Mouse (Mus musculus): ENCODE data around the gene Tppp.
"Not testable (repeated sequence)": the region's sequence is repeated elsewhere in the genome, so short reads cannot be mapped to it uniquely, and the experiment has no call there.

The Tppp gene

GRCm38 (mm10) chr13:74025151-74026081 lies 16.2 kb downstream of the Tppp start:
- DNase-seq (ENCODE audit: low spot score in 2 of 2), result no peak

DNA sequence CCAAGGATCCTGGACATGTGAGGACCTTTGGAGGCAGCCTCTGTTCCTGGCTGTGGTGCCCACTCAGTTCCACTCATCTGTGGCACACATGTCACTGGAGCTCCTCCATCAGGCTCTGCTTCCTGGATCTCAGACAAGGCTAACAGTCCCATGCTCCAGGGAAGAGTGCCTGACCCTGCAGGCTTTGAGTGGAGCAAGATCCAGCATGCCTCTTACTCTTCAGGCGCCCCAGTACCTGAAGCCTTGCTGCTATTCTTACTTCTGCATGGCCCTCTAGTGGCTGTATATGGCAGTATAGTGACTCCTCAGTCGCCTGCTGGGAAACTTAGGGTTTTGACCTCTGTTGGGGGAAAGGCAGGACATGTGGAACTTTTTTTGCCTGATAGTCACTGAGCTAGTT lies 17.0 kb downstream of the Tppp start:
- DNase-seq (ENCODE audit: low spot score in 2 of 2), result peak; percentile 27 to 34

DNA sequence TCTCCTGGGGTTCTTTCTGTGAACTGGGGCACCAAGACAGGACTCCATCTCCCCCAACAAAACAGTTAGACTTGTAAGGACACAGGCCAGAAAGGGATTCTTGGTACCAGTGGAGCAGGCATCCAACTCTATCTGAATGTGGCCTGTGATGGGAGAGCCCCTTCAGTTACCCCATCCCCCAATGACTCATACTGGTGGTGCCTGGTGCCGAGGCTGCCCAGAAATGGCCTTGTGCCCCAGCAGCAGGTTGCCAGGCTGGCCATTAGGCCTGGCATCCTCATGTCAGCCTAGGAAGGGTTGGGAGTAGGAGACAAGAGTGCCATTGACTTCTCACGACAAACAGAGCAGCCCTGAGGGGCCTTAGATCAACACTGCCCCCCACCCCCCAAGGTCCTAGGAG lies 18.9 kb downstream of the Tppp start:
- no peak for DNase-seq (ENCODE audit: low spot score in 2 of 2)

- no peak for DNase-seq (ENCODE audit: low spot score in 2 of 2)
These were observed 19.8 kb downstream of the Tppp start for GRCm38 (mm10) chr13:74029013-74029412.

DNA sequence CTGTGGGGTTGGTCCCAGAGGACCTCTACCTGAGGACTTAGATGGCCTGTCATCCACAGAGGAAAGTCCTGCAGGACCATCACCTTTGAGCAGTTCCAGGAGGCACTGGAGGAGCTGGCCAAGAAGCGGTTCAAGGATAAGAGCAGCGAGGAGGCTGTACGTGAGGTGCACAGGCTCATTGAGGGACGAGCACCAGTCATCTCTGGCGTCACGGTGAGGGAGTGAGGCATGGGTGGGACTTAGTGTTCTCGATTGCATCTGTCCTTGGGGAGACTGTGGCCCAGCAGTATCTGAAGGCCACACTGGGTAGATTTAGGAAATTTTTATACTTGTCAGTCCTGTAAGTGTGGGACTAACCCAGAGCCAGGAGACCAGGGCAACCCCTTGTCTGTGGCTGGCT lies 21.5 kb downstream of the Tppp start:
- DNase-seq (ENCODE audit: low spot score in 2 of 2), result no peak

- DNase-seq (ENCODE audit: low spot score in 2 of 2), result no peak
These were observed 21.9 kb downstream of the Tppp start for GRCm38 (mm10) chr13:74031133-74031532.

DNA sequence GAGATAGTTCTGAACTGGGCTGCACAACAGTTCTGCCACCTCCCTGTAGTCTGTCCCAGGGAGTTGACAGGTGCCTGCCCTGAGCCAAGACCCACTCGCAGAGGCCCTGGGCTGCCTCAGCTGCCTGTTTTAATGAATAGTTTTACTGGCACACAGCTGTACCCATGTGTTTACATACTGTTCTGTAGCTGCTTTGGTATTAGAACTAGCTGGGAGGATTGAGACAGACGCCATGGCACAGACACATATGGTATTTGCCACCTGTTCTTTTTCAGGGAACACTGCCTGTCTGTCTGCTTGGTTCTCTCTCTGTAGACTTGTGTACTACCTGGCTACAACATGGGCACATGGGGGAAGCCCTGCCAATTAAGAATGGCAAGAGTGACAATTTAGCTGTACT lies 25.5 kb downstream of the Tppp start:
- DNase-seq (ENCODE audit: low spot score in 2 of 2), result no peak

- DNase-seq (ENCODE audit: low spot score in 2 of 2), result no peak
These were observed 26.6 kb downstream of the Tppp start for GRCm38 (mm10) chr13:74035776-74036175.

DNA sequence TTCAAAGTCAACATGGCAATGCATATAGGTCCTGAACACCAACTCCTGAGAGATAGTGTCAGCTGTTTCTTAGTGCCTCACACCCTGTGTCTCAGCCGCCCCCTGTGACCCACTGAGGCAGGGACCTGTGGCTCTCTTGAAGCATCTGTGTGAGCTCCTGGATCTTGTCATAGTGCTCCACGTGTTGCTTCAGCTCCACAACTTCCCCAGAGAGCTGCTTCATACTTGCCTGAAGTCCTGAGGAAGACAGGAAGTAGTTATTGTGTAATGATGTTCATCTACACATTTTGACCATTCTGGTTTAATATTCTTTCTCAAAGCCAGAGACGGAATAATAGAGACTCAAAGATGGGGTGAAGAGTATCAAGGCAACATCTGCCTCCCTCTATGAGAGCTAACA lies 30.7 kb downstream of the Tppp start:
- no peak for DNase-seq (ENCODE audit: low spot score in 2 of 2)

GRCm38 (mm10) chr13:74056194-74056593 lies 47.0 kb downstream of the Tppp start:
- DNase-seq (ENCODE audit: low spot score in 2 of 2), result no peak

DNA sequence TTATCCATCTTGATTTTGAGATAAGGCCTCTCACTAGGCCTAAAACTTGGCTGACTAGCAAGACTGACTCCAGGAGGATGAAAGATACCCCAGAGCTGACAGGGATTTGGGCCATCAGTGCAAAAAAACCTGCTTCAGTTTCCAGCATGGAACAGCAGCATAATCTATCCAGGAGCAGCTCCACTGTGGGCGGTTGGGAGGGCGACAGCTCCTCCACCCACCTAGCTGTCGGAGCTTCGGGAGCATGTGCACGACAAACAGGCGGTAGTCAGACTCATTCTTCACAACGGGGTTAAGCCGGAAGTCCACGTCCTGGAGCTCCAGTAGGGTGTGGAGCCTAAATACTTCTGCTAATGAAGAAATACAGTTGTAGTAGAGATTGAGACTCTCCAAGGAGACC lies 48.9 kb downstream of the Tppp start:
- DNase-seq (ENCODE audit: low spot score in 2 of 2), result no peak

- DNase-seq (ENCODE audit: low spot score in 2 of 2), result peak; percentile 84 to 89
These were observed 52.6 kb downstream of the Tppp start, which contains the start of gene Cep72 for GRCm38 (mm10) chr13:74061613-74062377. Gene Cep72 (minus strand): TSS chr13:74062299.

GRCm38 (mm10) chr13:74062378-74063128 lies 53.3 kb downstream of the Tppp start:
- no peak for DNase-seq (ENCODE audit: low spot score in 2 of 2)

- DNase-seq (ENCODE audit: low spot score in 2 of 2), result no peak
These were observed 54.3 kb downstream of the Tppp start for GRCm38 (mm10) chr13:74063340-74064050.

DNA sequence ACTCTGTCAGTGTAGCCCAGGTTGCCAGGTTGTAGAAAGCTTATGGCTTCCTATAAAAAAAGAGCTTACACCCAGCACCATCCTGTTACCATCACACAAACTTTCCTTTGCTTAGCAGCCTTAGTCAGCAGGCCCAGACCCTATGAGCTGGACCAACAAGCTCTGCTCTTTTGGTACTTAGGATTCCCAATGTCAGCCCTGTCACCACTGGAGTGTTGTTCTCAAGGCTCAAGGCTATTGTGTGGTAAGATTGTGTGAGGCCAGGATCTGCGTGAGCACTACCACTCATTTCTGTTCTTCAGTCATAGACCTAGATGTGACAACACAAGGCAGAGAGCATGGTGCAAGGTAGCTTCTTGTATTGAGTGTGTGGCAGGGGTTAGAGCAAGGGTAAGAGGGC lies 57.4 kb downstream of the Tppp start:
- DNase-seq (ENCODE audit: low spot score in 2 of 2), result no peak

- DNase-seq (ENCODE audit: low spot score in 2 of 2), result not testable (repeated sequence)
These were observed 62.0 kb downstream of the Tppp start for GRCm38 (mm10) chr13:74071244-74071643.

DNA sequence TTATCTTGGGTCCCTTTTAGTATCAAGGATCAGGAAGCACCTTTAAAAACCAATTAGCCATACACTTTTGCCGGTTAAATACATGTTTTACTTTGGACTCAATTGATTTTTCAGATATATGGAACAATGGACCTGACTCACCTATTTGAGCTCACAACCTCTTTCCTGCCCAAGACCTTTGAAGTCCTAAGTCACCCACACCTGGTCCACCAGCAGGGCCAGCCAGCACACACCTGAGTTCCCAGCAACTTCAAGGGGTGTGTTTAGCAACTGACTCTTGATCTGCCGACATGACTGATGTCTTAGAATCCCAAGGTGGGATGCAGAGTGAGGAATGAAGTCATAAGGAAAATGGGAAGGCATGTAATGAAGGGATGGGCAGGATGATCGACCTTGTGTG lies 62.5 kb downstream of the Tppp start:
- DNase-seq (ENCODE audit: low spot score in 2 of 2), result no peak

DNA sequence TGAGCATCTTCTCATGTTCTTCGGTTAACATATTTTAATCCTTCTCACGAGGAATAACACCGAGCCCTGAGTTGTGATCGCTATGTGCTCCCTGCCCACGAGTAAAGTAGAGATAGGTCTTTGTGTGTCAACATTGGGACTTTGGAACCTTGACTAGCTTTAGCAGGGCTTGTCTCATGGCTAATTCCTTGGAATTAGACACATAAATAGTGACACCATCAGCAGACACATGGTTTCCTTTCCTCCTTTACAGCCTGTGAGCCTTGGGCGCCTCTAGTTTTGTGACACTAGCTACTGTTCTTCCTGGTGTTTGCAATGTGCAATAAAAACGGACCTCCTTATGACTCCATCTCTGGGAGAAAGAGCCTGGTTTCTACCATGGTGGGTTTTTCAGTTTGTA lies 64.2 kb downstream of the Tppp start:
- no peak for DNase-seq (ENCODE audit: low spot score in 2 of 2)
